Mouse (Mus musculus): ENCODE results near the gene Cdkn2d. TPM values are rescaled to one million over a fixed set of nuclear protein-coding genes. Genes with fewer than 3 reads are reported as not detected.
A peak's percentile ranks its signal among the peaks of the same experiment; 100 is the strongest.

Cdkn2d gene
- polyA plus RNA-seq, 2 experiments: 74.4 to 116 TPM

- H3K27ac ChIP-seq: no peak overlapping the region
Measured at GRCm38 (mm10) chr9:21322211-21322916, 31.2 kb upstream of the Cdkn2d start.

GRCm38 (mm10) chr9:21321513-21321835 is 30.3 kb upstream of the Cdkn2d start:
- DNase-seq (ENCODE audit: low read depth in 3 of 3, low spot score in 3 of 3): peak in 2 of 3 experiments; percentile 42 to 49
- WGBS (ENCODE audit: insufficient replicate concordance): 4% methylated on average over 6 of the region's 6 CpGs

More at GRCm38 (mm10) chr9:21322211-21322916, 31.2 kb upstream of the Cdkn2d start:
- DNase-seq (ENCODE audit: low read depth in 3 of 3, low spot score in 3 of 3) (no peak), ATAC-seq (ENCODE audit: insufficient read depth) (no peak)
- Histone ChIP-seq H3K9ac (replicated peaks) (no peak overlapping the region), H3K27me3 (ENCODE audit: control insufficient read depth, insufficient read depth, low read length) (no peaks in the 10 kb centered on the region), H3K4me2 (ENCODE audit: low read depth) (peak overlapping the region; percentile 71), H3K36me3 (replicated peaks; ENCODE audit: control insufficient read depth, insufficient read depth, low read depth) (no peaks in the 10 kb centered on the region), H3K9me3 (ENCODE audit: control insufficient read depth, low read length) (no peaks in the 10 kb centered on the region), H3K4me3 (ENCODE audit: insufficient read depth in 1 of 2, low read depth in 2 of 2, low read length in 2 of 2) (peak overlapping the region in 1 of 2 experiments; percentile 25; a peak in 2 of 4 replicates), H3K4me1 (replicated peaks; ENCODE audit: control insufficient read depth in 2 of 2, insufficient read depth in 2 of 2, low read length in 1 of 2) (peaks cover 14 to 23% of the 10 kb centered on the region in 2 experiments)
- TF ChIP-seq CTCF (IDR thresholded peaks at IDR 0.05; ENCODE audit: low read depth) (no peak), EP300 (IDR thresholded peaks at IDR 0.05; ENCODE audit: low read depth) (no peak)
- 61% methylated on average over 19 of the region's 19 CpGs for WGBS (ENCODE audit: insufficient replicate concordance)

GRCm38 (mm10) chr9:21320619-21321512 is 29.7 kb upstream of the Cdkn2d start, which contains the start of gene Slc44a2:
Gene Slc44a2 (plus strand): TSS chr9:21320698.
- no peak for TF ChIP-seq CTCF (IDR thresholded peaks at IDR 0.05; ENCODE audit: low read depth)
- Histone ChIP-seq H3K4me2 (ENCODE audit: low read depth) (peak within 1 kb of the TSS; percentile 71), H3K4me1 (replicated peaks; ENCODE audit: control insufficient read depth in 2 of 2, insufficient read depth in 2 of 2, low read length in 1 of 2) (peaks cover 14 to 23% of the 10 kb centered on the region in 2 experiments), H3K9me3 (ENCODE audit: control insufficient read depth, low read length) (no peaks in the 10 kb centered on the region), H3K27me3 (ENCODE audit: control insufficient read depth, insufficient read depth, low read length) (no peaks in the 10 kb centered on the region), H3K27ac (peak within 1 kb of the TSS; percentile 2), H3K36me3 (replicated peaks; ENCODE audit: control insufficient read depth, insufficient read depth, low read depth) (no peaks in the 10 kb centered on the region), H3K9ac (replicated peaks) (peak within 1 kb of the TSS; percentile 52), H3K4me3 (ENCODE audit: insufficient read depth in 1 of 2, low read depth in 2 of 2, low read length in 2 of 2) (peak within 1 kb of the TSS; percentile 60 to 78)
- ATAC-seq (ENCODE audit: insufficient read depth) (peak; percentile 86), DNase-seq (ENCODE audit: low read depth in 3 of 3, low spot score in 3 of 3) (peak; percentile 65 to 70 (median 69))
- under 1% methylated on average over 52 of the region's 52 CpGs for WGBS (ENCODE audit: insufficient replicate concordance)

More at GRCm38 (mm10) chr9:21321513-21321835, 30.3 kb upstream of the Cdkn2d start:
- peak; percentile 67 for ATAC-seq (ENCODE audit: insufficient read depth)
- peak overlapping the region; percentile 71 for H3K4me2 ChIP-seq (ENCODE audit: low read depth)
- no peaks in the 10 kb centered on the region for H3K36me3 ChIP-seq (replicated peaks; ENCODE audit: control insufficient read depth, insufficient read depth, low read depth)
- no peaks in the 10 kb centered on the region for H3K27me3 ChIP-seq (ENCODE audit: control insufficient read depth, insufficient read depth, low read length)
- peak overlapping the region; percentile 60 to 78 for H3K4me3 ChIP-seq (ENCODE audit: insufficient read depth in 1 of 2, low read depth in 2 of 2, low read length in 2 of 2)
- peaks cover 14 to 23% of the 10 kb centered on the region in 2 experiments for H3K4me1 ChIP-seq (replicated peaks; ENCODE audit: control insufficient read depth in 2 of 2, insufficient read depth in 2 of 2, low read length in 1 of 2)
- H3K9ac ChIP-seq (replicated peaks): peak overlapping the region; percentile 52; the same call in 1 of the 2 replicates
- TF ChIP-seq CTCF (IDR thresholded peaks at IDR 0.05; ENCODE audit: low read depth) (no peak), EP300 (IDR thresholded peaks at IDR 0.05; ENCODE audit: low read depth) (no peak)
- H3K9me3 ChIP-seq (ENCODE audit: control insufficient read depth, low read length): no peaks in the 10 kb centered on the region
- H3K27ac ChIP-seq: peak overlapping the region; percentile 2

GRCm38 (mm10) chr9:21320280-21320618 is 29.0 kb upstream of the Cdkn2d start:
- ATAC-seq (ENCODE audit: insufficient read depth) (peak; percentile 12; the same call in 1 of the 2 replicates), DNase-seq (ENCODE audit: low read depth in 3 of 3, low spot score in 3 of 3) (no peak)
- Histone ChIP-seq H3K27me3 (ENCODE audit: control insufficient read depth, insufficient read depth, low read length) (no peaks in the 10 kb centered on the region), H3K4me2 (ENCODE audit: low read depth) (peak overlapping the region; percentile 71), H3K27ac (no peak overlapping the region), H3K4me1 (replicated peaks; ENCODE audit: control insufficient read depth in 2 of 2, insufficient read depth in 2 of 2, low read length in 1 of 2) (peaks cover 14 to 28% of the 10 kb centered on the region in 2 experiments), H3K9ac (replicated peaks) (peak overlapping the region; percentile 52; the same call in 1 of the 2 replicates), H3K9me3 (ENCODE audit: control insufficient read depth, low read length) (no peaks in the 10 kb centered on the region), H3K36me3 (replicated peaks; ENCODE audit: control insufficient read depth, insufficient read depth, low read depth) (no peaks in the 10 kb centered on the region), H3K4me3 (ENCODE audit: insufficient read depth in 1 of 2, low read depth in 2 of 2, low read length in 2 of 2) (peak overlapping the region; percentile 60 to 78)
- TF ChIP-seq CTCF (IDR thresholded peaks at IDR 0.05; ENCODE audit: low read depth) (no peak), EP300 (IDR thresholded peaks at IDR 0.05; ENCODE audit: low read depth) (no peak)
- 29% methylated on average over 4 of the region's 4 CpGs for whole genome bisulfite sequencing (ENCODE audit: insufficient replicate concordance)

GRCm38 (mm10) chr9:21319503-21319902 is 28.3 kb upstream of the Cdkn2d start:
- no peak for TF ChIP-seq EP300 (IDR thresholded peaks at IDR 0.05; ENCODE audit: low read depth)
- H3K27ac ChIP-seq: no peak overlapping the region
- ATAC-seq (ENCODE audit: insufficient read depth): no peak
- H3K27me3 ChIP-seq (ENCODE audit: control insufficient read depth, insufficient read depth, low read length): no peaks in the 10 kb centered on the region
- H3K9ac ChIP-seq (replicated peaks): no peak overlapping the region
- H3K4me1 ChIP-seq (replicated peaks; ENCODE audit: control insufficient read depth in 2 of 2, insufficient read depth in 2 of 2, low read length in 1 of 2): peaks cover 17 to 36% of the 10 kb centered on the region in 2 experiments
- H3K4me2 ChIP-seq (ENCODE audit: low read depth): no peak overlapping the region
- whole genome bisulfite sequencing (ENCODE audit: insufficient replicate concordance): 84% methylated on average over 4 of the region's 4 CpGs
- H3K4me3 ChIP-seq (ENCODE audit: insufficient read depth in 1 of 2, low read depth in 2 of 2, low read length in 2 of 2): no peak overlapping the region
- H3K36me3 ChIP-seq (replicated peaks; ENCODE audit: control insufficient read depth, insufficient read depth, low read depth): no peaks in the 10 kb centered on the region
- no peak for DNase-seq (ENCODE audit: low read depth in 3 of 3, low spot score in 3 of 3)
- H3K9me3 ChIP-seq (ENCODE audit: control insufficient read depth, low read length): no peaks in the 10 kb centered on the region

All from liver, embryonic 14.5 days (tissue).